Mouse (Mus musculus) embryonic facial prominence, embryonic 13.5 days (tissue): ENCODE measurements around the gene Cenpv. TPM values are rescaled to one million over a fixed set of nuclear protein-coding genes. Genes with fewer than 3 reads are reported as not detected.

Experiments used
- ATAC-seq: fragments of 200-750 bp; cut with Nextera tagmentation; 2 replicates; pipeline ENCODE4 v1.8.0; 2017; ENCODE audit warnings: low read depth; ENCODE audit not compliant: insufficient number of reproducible peaks, insufficient read depth, low FRiP score, low TSS enrichment
- H3K27ac ChIP-seq: fragments of 300-500 bp; sonication (generic); 2 replicates; pipeline ENCODE4 v1.5.1; 2015; ENCODE audit warnings: moderate library complexity, mild to moderate bottlenecking, inconsistent platforms
- H3K27me3 ChIP-seq: fragments of 300-500 bp; sonication (generic); 2 replicates; pipeline ENCODE4 v1.6.1; 2015; ENCODE audit warnings: mild to moderate bottlenecking, inconsistent platforms
- H3K36me3 ChIP-seq: fragments of 300-500 bp; sonication (generic); 2 replicates; pipeline ENCODE4 v1.6.1; 2015; ENCODE audit warnings: mild to moderate bottlenecking, inconsistent platforms
- H3K4me1 ChIP-seq: fragments of 300-500 bp; sonication (generic); 2 replicates; pipeline ENCODE4 v1.6.1; 2015; ENCODE audit warnings: inconsistent platforms
- H3K4me2 ChIP-seq: fragments of 300-500 bp; sonication (generic); 2 replicates; pipeline ENCODE4 v1.6.1; 2015; ENCODE audit warnings: moderate library complexity, mild to moderate bottlenecking, inconsistent platforms
- H3K4me3 ChIP-seq: fragments of 300-500 bp; sonication (generic); 2 replicates; pipeline ENCODE4 v1.5.1; 2015; ENCODE audit warnings: mild to moderate bottlenecking, inconsistent platforms
- H3K9ac ChIP-seq: fragments of 300-500 bp; sonication (generic); 2 replicates; pipeline ENCODE4 v1.6.1; 2015; ENCODE audit warnings: mild to moderate bottlenecking, inconsistent platforms
- H3K9me3 ChIP-seq: fragments of 300-500 bp; sonication (generic); 2 replicates; pipeline ENCODE4 v1.6.1; 2016; ENCODE audit warnings: inconsistent platforms
- WGBS: fragments of 180-500 bp; shearing (Covaris S2); methylation state at CpG from one replicate; pipeline ENCODE4 v1.1.7; 2015; ENCODE audit warnings: mixed read lengths; 5-methylcytosine and 5-hydroxymethylcytosine counted together
- polyA plus RNA-seq: library from polyadenylated mRNA; unstranded; fragments of >200 nt; fragmentation: Nextera tagmentation; extraction: Ambion mirVana; gene quantifications from 2 replicates; pipeline ENCODE4 v1.2.1, GENCODE M21; 2015

Cenpv gene
- polyA plus RNA-seq = 35.9 and 41.1 TPM in 2 replicates

DNA sequence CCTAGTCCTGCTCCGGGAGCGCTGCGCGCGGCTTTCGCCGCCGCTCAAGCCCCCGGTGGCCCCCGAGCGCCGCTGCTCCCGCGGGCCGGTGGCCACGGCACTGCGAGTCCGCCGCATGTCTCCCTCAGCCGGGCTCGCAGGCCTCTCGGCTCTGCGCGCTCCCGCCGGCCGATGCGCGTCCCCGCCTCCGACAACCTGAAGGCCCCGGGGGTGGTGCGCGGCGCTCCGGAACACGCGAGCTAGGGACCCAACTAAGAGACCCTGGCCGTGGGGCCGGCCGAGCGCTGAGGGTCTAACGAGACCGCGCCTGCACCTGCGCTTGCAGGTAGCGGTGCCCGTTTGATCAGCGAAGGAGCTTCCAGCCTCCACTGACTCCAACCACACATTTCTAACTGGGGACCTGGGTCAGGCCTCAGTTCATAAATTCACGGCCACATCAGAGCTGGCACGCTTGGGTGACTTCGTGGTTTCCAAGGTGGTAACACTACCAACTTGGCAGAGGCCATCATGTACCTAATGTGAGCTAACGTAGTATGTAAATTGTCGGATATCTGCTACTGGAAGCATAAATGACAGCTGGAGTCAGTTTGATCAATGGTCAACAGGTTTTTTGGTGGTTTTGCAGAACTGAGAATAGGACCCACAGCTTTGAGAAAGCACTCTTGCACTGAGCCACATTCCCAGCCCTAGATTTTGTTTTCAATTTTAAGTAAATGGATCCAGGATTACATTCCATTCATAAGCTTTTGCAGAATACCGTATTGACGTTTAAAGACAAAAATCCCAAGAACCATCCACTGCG, at the start of gene Cenpv:
TSS of gene Cenpv (minus strand) at position 173 of the 802 bp plus-strand sequence.
- Histone ChIP-seq H3K27me3 (peaks cover 18% of the 10 kb centered on the region), H3K4me1 (peaks cover 4% of the 10 kb centered on the region), H3K36me3 (0 out of 2 replicates have a peak, but pooled peaks cover 3% of the 10 kb centered on the region), H3K9me3 (no peaks in the 10 kb centered on the region), H3K9ac (peak within 1 kb of the TSS; percentile 91), H3K27ac (peak within 1 kb of the TSS; percentile 33; the same call in 1 of the 2 replicates), H3K4me3 (peak within 1 kb of the TSS; percentile 80), H3K4me2 (peak within 1 kb of the TSS; percentile 93)
- ATAC-seq = no peak; the same call in 1 of the 2 replicates
- WGBS = 4% methylated on average over 57 of the region's 57 CpGs

DNA sequence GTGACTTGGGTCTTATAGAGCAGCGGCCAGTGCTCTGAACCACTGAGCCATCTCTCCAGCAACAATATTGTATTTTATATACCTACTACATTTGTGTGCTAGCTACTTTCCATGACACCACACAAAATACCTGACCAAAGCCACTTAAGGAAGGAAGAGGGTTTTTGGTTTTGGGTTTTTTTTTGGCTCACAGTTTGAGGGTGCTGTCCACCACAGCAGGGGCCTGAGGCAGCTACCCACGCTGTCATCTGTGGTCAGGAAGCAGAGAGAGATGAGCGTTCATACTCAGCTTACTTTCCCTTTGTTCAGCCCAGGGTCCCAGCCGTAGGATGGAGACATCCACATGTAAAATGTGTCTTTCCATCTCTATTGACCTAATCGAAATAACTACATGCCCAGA, 48.0 kb upstream of the Cenpv start:
- peaks cover 3% of the 10 kb centered on the region; the same call in 1 of the 2 replicates for H3K4me1 ChIP-seq
- no peaks in the 10 kb centered on the region for H3K36me3 ChIP-seq
- no peak for ATAC-seq
- H3K27ac ChIP-seq = no peak overlapping the region
- no peak overlapping the region for H3K9ac ChIP-seq
- no peaks in the 10 kb centered on the region for H3K9me3 ChIP-seq
- no peak overlapping the region for H3K4me2 ChIP-seq
- 84% methylated on average over 5 of the region's 5 CpGs for WGBS
- H3K27me3 ChIP-seq = no peaks in the 10 kb centered on the region
- H3K4me3 ChIP-seq = no peak overlapping the region

DNA sequence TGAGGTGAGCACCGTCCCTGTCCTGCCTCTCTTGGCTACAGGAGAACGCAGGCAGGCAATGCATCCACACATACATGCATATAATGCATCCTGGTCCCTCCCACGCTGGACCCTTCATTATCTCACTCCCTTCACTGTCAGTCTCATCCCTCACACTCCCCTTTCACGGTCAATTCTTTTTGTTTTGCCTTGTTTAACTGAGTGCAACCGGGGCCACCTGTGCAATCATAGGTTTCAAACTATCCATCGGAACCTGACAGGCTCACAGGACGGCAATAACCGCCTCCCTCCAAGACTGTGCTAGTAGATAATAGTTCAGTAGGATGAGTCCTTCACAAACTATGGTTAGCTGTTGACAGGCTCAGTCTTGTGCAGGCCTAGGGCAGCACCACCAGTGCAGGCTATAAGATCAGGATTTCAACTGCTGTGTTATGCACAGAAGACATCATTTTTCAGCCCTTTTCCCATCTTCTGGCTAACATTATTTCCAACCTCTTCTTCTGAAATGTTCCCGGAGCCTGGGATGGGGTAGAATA, 45.7 kb upstream of the Cenpv start:
- H3K36me3 ChIP-seq = no peaks in the 10 kb centered on the region
- H3K9me3 ChIP-seq = no peaks in the 10 kb centered on the region
- no peaks in the 10 kb centered on the region for H3K27me3 ChIP-seq
- H3K4me3 ChIP-seq = no peak overlapping the region
- 76% methylated on average over 9 of the region's 9 CpGs for WGBS
- no peak overlapping the region for H3K9ac ChIP-seq
- ATAC-seq = no peak
- H3K27ac ChIP-seq = no peak overlapping the region
- H3K4me1 ChIP-seq = peaks cover 3% of the 10 kb centered on the region; the same call in 1 of the 2 replicates
- no peak overlapping the region for H3K4me2 ChIP-seq

DNA sequence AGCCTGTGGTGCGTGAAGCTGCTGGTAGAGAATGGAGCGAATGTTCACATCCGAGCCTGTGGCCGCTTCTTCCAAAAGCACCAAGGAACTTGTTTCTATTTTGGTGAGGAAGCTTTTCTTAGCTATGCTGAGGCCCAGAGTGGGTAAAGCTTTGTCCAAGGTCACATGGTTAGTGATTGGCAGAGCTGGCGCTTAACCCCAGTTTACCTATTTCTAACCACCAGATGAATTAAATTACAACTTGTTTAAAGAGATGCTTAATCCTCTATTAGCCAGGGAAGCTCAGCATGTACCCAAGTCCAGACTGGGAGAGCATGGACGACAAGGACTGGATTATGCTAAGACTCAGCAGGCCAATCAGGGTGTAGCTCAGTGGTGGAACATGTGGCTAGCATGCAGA, 44.0 kb upstream of the Cenpv start:
- H3K4me1 ChIP-seq = no peaks in the 10 kb centered on the region
- no peak for ATAC-seq
- H3K9me3 ChIP-seq = no peaks in the 10 kb centered on the region
- no peak overlapping the region for H3K9ac ChIP-seq
- no peak overlapping the region for H3K4me3 ChIP-seq
- no peaks in the 10 kb centered on the region for H3K36me3 ChIP-seq
- H3K27ac ChIP-seq = no peak overlapping the region
- 78% methylated on average over 6 of the region's 6 CpGs for WGBS
- H3K4me2 ChIP-seq = no peak overlapping the region
- H3K27me3 ChIP-seq = 0 out of 2 replicates have a peak, but pooled peaks cover 1% of the 10 kb centered on the region

DNA sequence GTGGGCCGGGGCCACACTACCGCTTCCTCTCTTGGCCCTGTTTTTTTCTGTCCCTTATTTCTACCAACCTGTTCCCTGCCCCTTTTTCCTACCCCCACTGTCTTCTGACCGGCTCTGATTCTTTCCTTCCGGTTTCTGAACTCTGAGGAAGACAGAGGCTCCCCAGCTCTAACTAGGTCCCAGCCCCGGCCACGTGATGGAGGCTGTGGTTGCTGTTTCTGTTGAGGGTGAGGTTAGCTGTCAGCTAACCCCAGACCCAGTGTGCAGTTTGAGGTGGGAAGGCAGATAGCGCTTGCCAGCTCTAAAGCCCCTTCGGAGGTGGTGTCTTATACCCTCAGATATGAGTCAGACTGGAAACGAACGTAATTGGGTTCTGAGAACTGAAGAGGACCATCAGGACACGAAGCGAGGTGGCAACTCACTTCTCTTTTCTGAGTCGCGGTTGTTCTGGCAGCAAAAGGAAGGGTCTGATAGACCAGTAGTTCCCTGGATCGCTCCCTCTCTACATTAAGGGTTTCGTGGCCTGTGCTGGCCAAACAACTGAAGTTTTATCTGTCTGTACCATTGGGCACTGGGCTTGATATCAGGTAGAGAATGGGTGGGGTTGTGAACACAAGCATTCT, 37.6 kb upstream of the Cenpv start:
- peak overlapping the region; percentile 70; the same call in 1 of the 2 replicates for H3K9ac ChIP-seq
- ATAC-seq = no peak
- no peaks in the 10 kb centered on the region for H3K9me3 ChIP-seq
- peaks cover 9% of the 10 kb centered on the region; the same call in 1 of the 2 replicates for H3K27me3 ChIP-seq
- H3K36me3 ChIP-seq = no peaks in the 10 kb centered on the region
- H3K4me1 ChIP-seq = peaks cover 14% of the 10 kb centered on the region
- 0 out of 2 replicates have a peak overlapping the region, but pooled peaks have one; percentile 28 for H3K27ac ChIP-seq
- peak overlapping the region; percentile 50 for H3K4me3 ChIP-seq
- WGBS = 55% methylated on average over 16 of the region's 16 CpGs
- H3K4me2 ChIP-seq = peak overlapping the region; percentile 92

DNA sequence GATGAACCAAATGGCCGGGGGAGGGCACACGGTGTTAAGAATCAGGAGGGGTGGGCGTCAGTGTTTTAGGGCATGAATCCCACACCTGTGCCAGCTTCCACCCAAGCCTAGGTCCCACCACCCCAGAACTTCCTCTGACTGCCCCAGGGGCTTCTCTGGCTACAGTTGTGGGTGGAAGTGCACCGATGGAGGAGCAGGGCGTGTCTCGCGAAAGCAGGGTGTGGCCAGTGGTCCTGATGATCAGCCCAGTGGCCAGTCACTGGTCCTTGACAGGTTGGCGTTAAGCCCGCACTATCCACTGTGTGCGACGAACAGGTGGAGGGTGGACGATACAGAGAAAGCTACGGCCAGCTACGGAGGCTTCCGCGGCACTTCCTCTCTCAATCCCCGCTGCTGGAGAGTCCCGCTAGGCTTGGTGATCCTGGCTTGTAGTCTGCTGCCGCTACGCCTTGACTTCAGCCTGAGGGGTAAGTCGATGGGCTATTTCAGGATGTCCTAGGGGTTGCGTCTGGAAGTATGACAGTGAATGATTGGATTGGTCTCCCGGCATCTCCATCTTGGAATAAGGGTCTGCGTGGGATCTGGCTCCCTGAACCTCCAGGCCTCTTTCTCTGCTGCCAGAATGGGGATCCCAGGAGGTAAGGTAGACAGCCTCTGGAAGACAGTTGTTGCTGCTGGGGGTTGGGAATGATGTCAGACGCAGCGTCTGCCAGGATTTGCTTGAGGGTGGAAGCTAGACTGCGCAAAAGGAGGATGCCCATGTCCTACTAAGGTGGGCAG, 36.8 kb upstream of the Cenpv start:
- no peaks in the 10 kb centered on the region for H3K36me3 ChIP-seq
- WGBS = 6% methylated on average over 27 of the region's 27 CpGs
- peaks cover 9% of the 10 kb centered on the region; the same call in 1 of the 2 replicates for H3K27me3 ChIP-seq
- no peaks in the 10 kb centered on the region for H3K9me3 ChIP-seq
- H3K4me3 ChIP-seq = peak overlapping the region; percentile 50
- H3K27ac ChIP-seq = no peak overlapping the region
- peak overlapping the region; percentile 70 for H3K9ac ChIP-seq
- peaks cover 14% of the 10 kb centered on the region for H3K4me1 ChIP-seq
- 0 out of 2 replicates have a peak, but pooled peaks have one; percentile 40 for ATAC-seq
- peak overlapping the region; percentile 92 for H3K4me2 ChIP-seq

DNA sequence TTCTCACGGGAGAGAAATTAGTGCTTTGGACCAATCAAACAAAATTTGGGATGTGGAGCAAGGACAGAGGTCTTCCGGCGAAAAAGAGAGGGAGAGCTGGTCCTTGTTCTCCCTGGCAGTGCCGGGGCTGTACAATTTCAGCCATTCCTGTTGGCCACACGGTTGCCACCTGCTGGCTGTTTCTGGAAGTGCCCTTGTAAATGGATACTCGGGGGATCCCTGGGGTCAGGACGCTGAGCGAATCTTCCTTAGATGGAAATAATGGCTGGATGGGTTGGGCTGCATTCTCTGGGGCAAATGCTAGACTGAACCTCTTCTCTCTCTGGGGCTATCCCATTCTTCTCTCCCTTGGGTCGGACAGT, 36.2 kb upstream of the Cenpv start:
- WGBS = under 1% methylated on average over 9 of the region's 9 CpGs
- peaks cover 14% of the 10 kb centered on the region for H3K4me1 ChIP-seq
- H3K9me3 ChIP-seq = no peaks in the 10 kb centered on the region
- peak overlapping the region; percentile 70 for H3K9ac ChIP-seq
- 0 out of 2 replicates have a peak, but pooled peaks have one; percentile 41 for ATAC-seq
- H3K27me3 ChIP-seq = peaks cover 9% of the 10 kb centered on the region; the same call in 1 of the 2 replicates
- no peak overlapping the region for H3K27ac ChIP-seq
- H3K4me3 ChIP-seq = peak overlapping the region; percentile 50
- H3K4me2 ChIP-seq = peak overlapping the region; percentile 92
- no peaks in the 10 kb centered on the region for H3K36me3 ChIP-seq

DNA sequence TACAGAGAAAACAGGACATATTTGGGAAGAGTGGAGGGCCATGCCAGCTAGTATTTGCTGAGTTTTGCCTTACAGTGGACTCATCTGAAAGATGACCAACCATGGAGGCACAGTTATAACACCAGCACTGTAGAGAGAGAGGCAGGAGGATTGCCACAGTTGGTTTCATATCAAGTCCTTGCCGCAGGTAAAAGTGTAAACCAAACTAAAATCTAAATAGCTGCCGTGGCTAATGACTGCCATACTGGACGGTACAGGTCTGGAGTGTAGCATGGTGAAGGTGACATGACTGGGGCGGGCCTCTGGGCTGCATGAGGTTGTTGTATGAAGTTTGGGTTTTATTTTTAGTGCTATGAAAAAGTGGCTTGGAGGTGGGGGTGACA, 35.6 kb upstream of the Cenpv start:
- H3K9ac ChIP-seq = no peak overlapping the region
- ATAC-seq = no peak
- H3K4me1 ChIP-seq = peaks cover 14% of the 10 kb centered on the region
- WGBS = 80% methylated on average over 4 of the region's 4 CpGs
- H3K36me3 ChIP-seq = no peaks in the 10 kb centered on the region
- no peaks in the 10 kb centered on the region for H3K9me3 ChIP-seq
- H3K27ac ChIP-seq = no peak overlapping the region
- peaks cover 9% of the 10 kb centered on the region; the same call in 1 of the 2 replicates for H3K27me3 ChIP-seq
- H3K4me2 ChIP-seq = no peak overlapping the region
- no peak overlapping the region for H3K4me3 ChIP-seq

DNA sequence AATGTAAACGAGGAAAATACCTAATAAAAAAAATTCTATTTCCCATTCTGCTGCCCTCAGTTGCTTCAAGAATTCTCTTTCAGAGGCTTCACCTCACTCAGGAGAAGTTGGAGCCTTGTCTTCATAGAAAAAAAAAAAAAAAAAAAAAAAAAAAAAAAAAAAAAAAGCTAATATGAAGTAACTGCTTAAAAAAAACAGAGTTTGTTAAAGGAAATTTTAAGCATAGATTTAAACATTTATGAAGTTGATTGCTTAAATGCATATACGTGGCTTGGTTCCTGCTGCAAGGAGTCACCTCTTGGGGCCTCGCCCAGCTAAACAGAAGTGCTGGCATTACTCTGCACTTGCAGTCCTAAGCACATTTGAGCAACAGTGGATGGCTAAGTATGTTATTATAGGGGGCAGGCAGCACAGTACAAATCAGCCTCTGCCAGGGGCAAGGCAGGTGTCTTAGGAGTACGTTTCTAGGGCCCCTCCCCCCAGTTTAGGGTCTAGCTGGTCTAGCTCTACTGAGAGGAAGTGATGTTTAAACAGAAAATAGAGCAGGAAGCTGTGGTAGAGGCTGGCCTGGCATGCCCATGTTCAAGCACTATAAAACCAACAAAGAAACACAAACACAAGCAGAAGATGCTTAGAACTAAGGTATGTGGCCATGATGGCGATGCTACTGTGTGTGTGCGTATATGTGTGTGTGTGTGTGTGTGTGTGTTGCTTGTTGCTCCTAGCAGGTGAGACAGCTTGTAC, 35.1 kb upstream of the Cenpv start, which contains the start of gene Trpv2:
TSS of gene Trpv2 (plus strand) at position 528 of the 744 bp plus-strand sequence.
- Histone ChIP-seq H3K27ac (no peak within 1 kb of the TSS), H3K27me3 (peaks cover 9% of the 10 kb centered on the region; the same call in 1 of the 2 replicates), H3K4me1 (peaks cover 14% of the 10 kb centered on the region), H3K9me3 (no peaks in the 10 kb centered on the region), H3K36me3 (no peaks in the 10 kb centered on the region), H3K4me3 (peak within 1 kb of the TSS; percentile 50), H3K9ac (peak within 1 kb of the TSS; percentile 70; the same call in 1 of the 2 replicates), H3K4me2 (peak within 1 kb of the TSS; percentile 92)
- WGBS = 74% methylated on average over 6 of the region's 6 CpGs
- no peak for ATAC-seq

DNA sequence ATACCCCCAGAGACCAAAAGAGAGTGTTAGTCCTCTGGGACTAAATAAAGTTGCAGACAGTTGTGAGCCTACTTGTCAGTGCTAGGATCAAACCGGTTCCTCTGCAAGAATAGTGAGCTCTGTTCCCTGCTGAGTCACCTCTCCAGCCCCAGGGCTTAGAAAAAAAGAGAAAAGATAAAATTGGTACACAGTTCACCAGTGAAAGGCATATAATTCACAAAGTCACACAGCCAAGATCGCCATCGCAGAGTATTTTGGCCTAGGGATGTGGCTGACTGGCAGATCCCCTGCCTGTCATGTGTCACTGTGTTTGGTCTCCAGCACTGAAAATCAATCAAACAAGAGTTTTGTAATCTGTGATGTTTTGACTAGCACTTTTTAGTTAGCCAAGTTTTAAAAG, 29.2 kb upstream of the Cenpv start:
- ATAC-seq = no peak
- Histone ChIP-seq H3K4me2 (no peak overlapping the region), H3K4me1 (no peaks in the 10 kb centered on the region), H3K9me3 (no peaks in the 10 kb centered on the region), H3K36me3 (no peaks in the 10 kb centered on the region), H3K27ac (no peak overlapping the region), H3K4me3 (no peak overlapping the region), H3K9ac (no peak overlapping the region), H3K27me3 (no peaks in the 10 kb centered on the region)
- 64% methylated on average over 3 of the region's 3 CpGs for WGBS
